Mouse (Mus musculus) lung, embryonic 15.5 days (tissue): ENCODE measurements at regions not wholly inside any gene's neighbourhood (a gene's known extent, or its start where the extent isn't known, plus 50 kb on each side); places are given as distances from the start of the nearest gene placed in this dataset.
A peak's percentile ranks its signal among the peaks of the same experiment; 100 is the strongest.
"Not testable (repeated sequence)": the region's sequence is repeated elsewhere in the genome, so short reads cannot be mapped to it uniquely, and the experiment has no call there.

Source experiments
- ATAC-seq: fragments of 200-750 bp; cut with Nextera tagmentation; 2 replicates; pipeline ENCODE4 v1.8.0; 2017; ENCODE audit warnings: moderate number of reproducible peaks, borderline replicate concordance; ENCODE audit not compliant: low FRiP score, low TSS enrichment; ENCODE audit errors: extremely low read depth
- H3K27ac ChIP-seq: fragments of 300-500 bp; sonication (generic); 2 replicates; pipeline ENCODE4 v1.5.1; 2015; ENCODE audit warnings: moderate library complexity, mild to moderate bottlenecking, inconsistent platforms
- H3K27me3 ChIP-seq: fragments of 300-500 bp; sonication (generic); 2 replicates; pipeline ENCODE4 v1.6.1; 2015; ENCODE audit warnings: inconsistent platforms
- H3K36me3 ChIP-seq: fragments of 300-500 bp; sonication (generic); 2 replicates; pipeline ENCODE4 v1.6.1; 2015; ENCODE audit warnings: inconsistent platforms
- H3K4me1 ChIP-seq: fragments of 300-500 bp; sonication (generic); 2 replicates; pipeline ENCODE4 v1.6.1; 2015; ENCODE audit warnings: inconsistent platforms
- H3K4me2 ChIP-seq: fragments of 300-500 bp; sonication (generic); 2 replicates; pipeline ENCODE4 v1.6.1; 2015; ENCODE audit warnings: inconsistent platforms, mild to moderate bottlenecking, moderate library complexity
- H3K4me3 ChIP-seq: fragments of 300-500 bp; sonication (generic); 2 replicates; pipeline ENCODE4 v1.5.1; 2015; ENCODE audit warnings: mild to moderate bottlenecking, inconsistent platforms
- H3K9ac ChIP-seq: fragments of 300-500 bp; sonication (generic); 2 replicates; pipeline ENCODE4 v1.6.1; 2015; ENCODE audit warnings: inconsistent platforms
- H3K9me3 ChIP-seq: fragments of 300-500 bp; sonication (generic); 2 replicates; pipeline ENCODE4 v1.6.1; 2016; ENCODE audit warnings: inconsistent platforms
- WGBS: fragments of 180-500 bp; shearing (Covaris S2); methylation state at CpG from one replicate; pipeline ENCODE4 v1.1.7; 2015; 5-methylcytosine and 5-hydroxymethylcytosine counted together

DNA sequence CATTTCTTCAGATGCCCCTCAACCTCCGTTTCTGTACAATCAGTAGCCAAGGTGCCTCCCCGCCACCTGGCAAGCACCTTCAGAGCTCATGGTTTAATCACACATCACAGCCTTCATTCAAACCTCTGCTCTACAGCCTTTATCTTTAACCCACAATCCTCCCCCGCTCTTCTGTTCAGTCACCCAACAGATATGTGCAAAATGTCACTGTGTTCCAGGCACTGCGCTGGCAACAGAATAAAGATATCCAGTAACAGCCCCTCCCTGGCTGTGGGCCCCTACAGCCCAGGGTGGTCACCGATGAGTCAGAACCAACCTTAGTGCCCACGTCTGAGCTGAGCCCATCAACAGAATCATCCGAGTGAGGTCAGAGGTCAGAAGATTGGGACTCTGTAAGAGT, 54.3 kb upstream of the Ddr1 start:
- Histone ChIP-seq H3K9ac (no peak overlapping the region), H3K4me2 (no peak overlapping the region), H3K4me1 (peaks cover 6% of the 10 kb centered on the region; the same call in 1 of the 2 replicates), H3K36me3 (no peaks in the 10 kb centered on the region), H3K27me3 (no peaks in the 10 kb centered on the region), H3K9me3 (no peaks in the 10 kb centered on the region), H3K27ac (no peak overlapping the region), H3K4me3 (no peak overlapping the region)
- whole genome bisulfite sequencing: 74% methylated on average over 7 of the region's 7 CpGs
- ATAC-seq: no peak

DNA sequence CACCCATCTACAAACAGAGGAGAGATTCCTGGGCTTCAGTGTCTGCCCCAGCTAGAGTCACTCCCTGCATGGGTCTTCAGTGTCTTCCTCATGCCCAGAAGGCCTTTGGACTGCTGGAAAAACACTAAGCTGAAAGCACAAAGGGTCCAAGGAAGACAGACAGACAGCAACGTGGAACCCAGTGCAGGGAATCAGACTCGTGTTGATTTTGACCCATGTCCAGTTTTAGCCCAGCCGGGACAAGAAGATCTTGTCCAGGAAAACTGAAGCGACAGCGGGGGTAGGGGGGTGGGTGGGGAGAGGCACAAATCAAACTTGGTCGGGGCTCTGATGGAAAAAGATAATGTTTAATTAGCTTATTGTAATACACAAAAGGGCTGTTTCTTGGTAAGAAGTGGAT, 55.3 kb upstream of the Ddr1 start:
- Histone ChIP-seq H3K4me1 (peaks cover 6% of the 10 kb centered on the region; the same call in 1 of the 2 replicates), H3K36me3 (no peaks in the 10 kb centered on the region), H3K27ac (no peak overlapping the region), H3K9ac (no peak overlapping the region), H3K9me3 (no peaks in the 10 kb centered on the region), H3K27me3 (no peaks in the 10 kb centered on the region), H3K4me3 (no peak overlapping the region), H3K4me2 (no peak overlapping the region)
- 59% methylated on average over 6 of the region's 6 CpGs for WGBS
- no peak for ATAC-seq

DNA sequence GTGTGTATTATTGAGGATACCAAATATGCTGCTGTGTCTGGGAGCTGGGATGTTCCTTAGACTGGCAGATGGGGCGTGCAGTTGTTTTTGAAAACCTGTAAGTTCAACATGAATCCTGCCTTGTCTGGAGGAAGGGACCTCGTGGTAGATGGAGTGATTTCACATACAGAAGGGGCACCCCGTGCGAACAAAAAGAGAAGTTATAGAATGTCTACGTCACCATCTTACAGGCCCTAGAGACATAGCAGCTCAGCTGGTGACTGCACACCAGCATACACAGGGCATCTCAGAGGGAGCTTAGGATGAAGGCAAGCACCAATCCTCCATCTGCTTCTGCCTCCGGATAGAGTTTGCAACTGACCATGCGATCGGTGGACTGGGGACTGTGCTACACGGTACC, 58.2 kb upstream of the Ddr1 start:
- no peak overlapping the region for H3K27ac ChIP-seq
- WGBS: 88% methylated on average over 9 of the region's 9 CpGs
- no peak overlapping the region for H3K9ac ChIP-seq
- no peak for ATAC-seq
- H3K4me3 ChIP-seq: no peak overlapping the region
- H3K4me1 ChIP-seq: peaks cover 6% of the 10 kb centered on the region; the same call in 1 of the 2 replicates
- H3K9me3 ChIP-seq: no peaks in the 10 kb centered on the region
- H3K36me3 ChIP-seq: no peaks in the 10 kb centered on the region
- H3K4me2 ChIP-seq: no peak overlapping the region
- H3K27me3 ChIP-seq: no peaks in the 10 kb centered on the region

DNA sequence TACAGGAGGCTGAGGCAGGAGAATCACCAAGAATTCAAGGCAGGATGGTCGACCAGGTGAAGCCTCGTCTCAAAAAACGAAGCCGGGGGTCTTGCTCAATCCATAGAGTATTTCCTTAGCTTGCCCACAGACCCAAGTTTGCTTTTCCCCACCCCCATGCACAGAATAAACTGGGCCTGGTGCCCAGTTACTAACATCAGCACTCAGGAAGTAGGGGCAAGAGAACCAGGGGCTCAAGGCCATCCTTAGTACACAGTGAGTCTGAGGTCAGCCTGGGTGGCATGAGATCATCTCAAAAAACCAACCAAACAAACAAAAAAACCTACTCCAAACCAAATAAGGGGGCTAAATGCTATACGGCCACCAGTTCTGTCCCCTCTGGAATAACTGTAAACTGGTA, 58.4 kb upstream of the Ier3 start:
- H3K36me3 ChIP-seq: no peaks in the 10 kb centered on the region
- no peaks in the 10 kb centered on the region for H3K9me3 ChIP-seq
- no peak overlapping the region for H3K9ac ChIP-seq
- H3K27me3 ChIP-seq: no peaks in the 10 kb centered on the region
- peaks cover 6% of the 10 kb centered on the region; the same call in 1 of the 2 replicates for H3K4me1 ChIP-seq
- H3K4me2 ChIP-seq: no peak overlapping the region
- ATAC-seq: no peak
- 78% methylated on average over 5 of the region's 5 CpGs for WGBS
- H3K4me3 ChIP-seq: no peak overlapping the region
- no peak overlapping the region for H3K27ac ChIP-seq

DNA sequence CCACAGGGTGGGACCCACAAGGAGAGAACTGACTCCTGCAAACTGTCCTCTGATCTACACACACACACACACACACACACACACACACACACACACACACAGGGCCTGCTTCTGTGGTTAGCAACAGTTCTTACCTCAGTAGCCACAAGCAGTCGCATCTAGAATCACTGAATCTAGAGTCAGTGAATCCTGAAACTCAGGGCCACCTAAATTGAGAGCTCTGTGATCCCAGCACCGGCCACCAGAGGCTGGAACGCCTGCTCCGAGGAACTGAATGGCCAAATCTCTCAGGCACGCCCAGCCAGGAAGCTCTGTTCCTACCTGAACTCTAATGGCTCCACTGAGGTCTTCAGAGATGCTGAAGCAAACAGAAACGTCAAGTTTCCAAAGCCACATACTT, 57.6 kb upstream of the Ier3 start:
- ATAC-seq: no peak
- Histone ChIP-seq H3K27me3 (no peaks in the 10 kb centered on the region), H3K4me3 (no peak overlapping the region), H3K4me1 (peaks cover 6% of the 10 kb centered on the region; the same call in 1 of the 2 replicates), H3K9ac (no peak overlapping the region), H3K36me3 (no peaks in the 10 kb centered on the region), H3K4me2 (no peak overlapping the region), H3K9me3 (no peaks in the 10 kb centered on the region), H3K27ac (no peak overlapping the region)
- WGBS: 25% methylated on average over 6 of the region's 6 CpGs

DNA sequence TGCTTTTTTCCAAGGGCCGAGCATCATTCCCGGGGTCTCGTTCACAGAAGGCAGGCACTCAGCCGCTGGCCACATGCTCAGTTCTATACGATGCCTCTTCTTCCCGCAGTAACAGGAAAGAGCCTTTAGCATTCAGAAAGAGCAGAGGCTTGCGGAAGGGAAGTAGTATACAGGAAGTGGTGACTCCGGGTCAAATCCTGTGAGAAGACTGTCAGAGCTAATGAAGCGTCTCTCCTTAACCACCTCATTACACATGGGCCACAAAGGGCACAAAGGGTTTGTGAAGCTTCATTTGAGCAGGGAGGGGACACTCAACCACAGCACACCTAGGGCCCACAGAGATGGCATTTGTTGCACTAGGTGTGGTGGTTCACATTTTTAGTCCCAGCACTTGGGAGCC, 55.1 kb upstream of the Ier3 start:
- no peak overlapping the region for H3K4me3 ChIP-seq
- no peaks in the 10 kb centered on the region for H3K9me3 ChIP-seq
- no peak overlapping the region for H3K4me2 ChIP-seq
- no peak overlapping the region for H3K27ac ChIP-seq
- H3K4me1 ChIP-seq: peaks cover 18% of the 10 kb centered on the region
- no peak for ATAC-seq
- no peaks in the 10 kb centered on the region for H3K36me3 ChIP-seq
- WGBS: 70% methylated on average over 9 of the region's 9 CpGs
- H3K9ac ChIP-seq: no peak overlapping the region
- H3K27me3 ChIP-seq: no peaks in the 10 kb centered on the region

DNA sequence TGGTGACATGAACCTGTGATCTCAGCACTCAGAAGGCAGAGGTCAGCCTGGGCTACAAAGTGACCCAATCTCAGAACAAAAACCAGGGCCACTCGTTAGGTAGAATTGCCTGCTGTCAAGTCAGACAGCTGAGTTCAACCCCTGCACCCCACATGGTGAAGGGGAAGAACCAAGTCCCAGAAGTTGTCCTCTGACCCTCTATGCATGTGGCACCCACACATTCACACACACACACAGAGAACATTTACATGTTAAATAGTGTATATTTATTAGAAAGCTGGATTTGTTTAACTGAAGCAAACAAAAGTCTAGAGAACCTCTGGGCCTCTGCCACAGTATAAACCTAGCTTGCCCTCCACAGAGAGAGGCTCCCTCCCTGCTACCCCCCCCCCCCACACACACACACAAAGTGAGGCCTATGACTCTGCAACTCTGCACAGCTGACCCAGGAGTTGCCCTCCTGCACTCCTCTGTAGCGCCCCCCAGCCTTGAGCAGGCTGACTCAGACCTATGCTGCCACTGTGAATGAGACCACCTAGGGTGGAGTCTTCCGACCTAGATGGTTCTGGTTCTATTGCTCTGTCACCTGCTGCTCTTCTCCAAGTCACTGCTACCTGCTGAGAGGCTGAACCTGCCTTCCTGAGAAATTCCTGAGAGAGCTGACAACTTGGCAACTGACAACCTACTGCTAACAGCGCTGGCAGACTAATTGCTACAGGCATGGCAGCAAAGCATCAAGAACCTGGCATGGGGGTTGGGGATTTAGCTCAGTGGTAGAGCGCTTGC, 52.1 kb upstream of the Ier3 start:
- Histone ChIP-seq H3K4me3 (no peak overlapping the region), H3K9me3 (no peaks in the 10 kb centered on the region), H3K36me3 (no peaks in the 10 kb centered on the region), H3K27me3 (no peaks in the 10 kb centered on the region), H3K4me2 (no peak overlapping the region), H3K4me1 (peaks cover 19% of the 10 kb centered on the region), H3K27ac (no peak overlapping the region), H3K9ac (no peak overlapping the region)
- WGBS: 53% methylated on average over 5 of the region's 5 CpGs
- no peak for ATAC-seq

DNA sequence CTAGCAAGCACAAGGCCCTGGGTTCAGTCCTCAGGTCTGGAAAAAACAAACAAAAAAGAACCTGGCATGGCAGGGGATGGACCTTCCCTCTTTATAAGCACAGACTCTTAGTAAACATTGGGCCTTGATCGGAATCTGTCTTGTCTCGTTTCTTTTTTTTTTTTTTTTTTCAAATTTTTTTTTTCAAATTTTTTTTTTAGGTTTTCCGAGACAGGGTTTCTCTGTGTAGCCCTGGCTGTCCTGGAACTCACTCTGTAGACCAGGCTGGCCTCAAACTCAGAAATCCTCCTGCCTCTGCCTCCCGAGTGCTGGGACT, 51.6 kb upstream of the Ier3 start:
- H3K27me3 ChIP-seq, H3K9ac ChIP-seq, ATAC-seq, H3K36me3 ChIP-seq, H3K4me2 ChIP-seq, H3K9me3 ChIP-seq, H3K4me3 ChIP-seq, H3K27ac ChIP-seq: not testable (repeated sequence)
- peaks cover 19% of the 10 kb centered on the region for H3K4me1 ChIP-seq
- 65% methylated on average over 4 of the region's 4 CpGs for WGBS

DNA sequence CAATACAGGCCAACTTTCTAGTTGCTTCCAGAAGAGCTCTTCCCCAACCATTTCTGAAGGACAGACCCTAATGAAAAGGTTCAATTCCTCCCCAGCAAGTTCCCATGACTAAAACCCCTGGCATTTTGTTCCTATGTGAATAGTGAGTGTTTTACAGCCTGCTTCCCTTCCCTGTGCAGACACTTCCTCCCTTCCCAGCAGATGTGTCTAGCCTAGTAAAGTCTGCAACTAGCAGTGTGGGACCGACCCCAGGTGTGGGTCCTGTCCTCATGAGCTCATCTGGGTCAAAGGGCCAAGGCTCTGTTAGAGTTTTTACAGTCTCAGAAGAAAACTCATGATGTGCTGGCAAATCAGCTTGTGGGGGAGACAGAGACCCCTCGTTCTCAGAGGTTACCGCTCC, 50.9 kb upstream of the Ier3 start:
- WGBS: 43% methylated on average over 3 of the region's 3 CpGs
- ATAC-seq: no peak
- no peak overlapping the region for H3K4me2 ChIP-seq

DNA sequence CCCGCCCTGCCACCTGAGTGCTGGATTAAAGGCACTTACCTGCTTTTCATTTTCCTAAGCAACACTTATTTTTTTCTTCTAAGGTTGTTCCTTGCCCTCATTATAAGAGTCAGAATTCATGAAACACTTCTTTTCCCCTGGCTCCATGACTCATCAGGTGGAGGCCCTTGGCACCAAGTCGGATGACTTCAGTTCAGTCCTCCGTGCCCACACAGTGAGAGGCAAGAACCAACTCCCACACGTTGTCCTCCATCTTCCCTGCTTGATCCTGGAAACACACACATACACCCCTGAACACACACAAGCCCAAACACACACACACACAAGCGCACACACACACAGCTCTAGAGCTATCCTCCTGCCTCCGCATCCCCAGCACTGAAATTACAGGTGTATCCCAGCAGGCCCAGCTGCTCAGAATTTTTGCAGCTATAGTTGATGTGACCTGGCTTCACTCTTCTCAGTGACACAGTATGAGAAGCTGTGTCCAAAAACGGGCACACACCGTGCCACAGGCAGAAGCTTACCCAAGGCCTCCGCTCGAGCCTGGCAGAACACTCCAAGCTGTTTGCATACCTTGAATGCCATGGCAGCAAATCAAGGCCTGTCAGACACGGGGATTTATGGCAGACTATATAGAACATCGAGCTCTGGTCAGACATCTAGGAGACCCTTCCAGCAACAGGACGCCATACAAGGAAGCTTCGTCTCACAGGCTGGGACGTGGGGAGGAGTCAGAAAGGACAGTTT, 49.7 kb upstream of the Ier3 start:
- WGBS: 58% methylated on average over 15 of the region's 15 CpGs
- H3K4me3 ChIP-seq: no peak overlapping the region

More for the DNA sequence above, 50.9 kb upstream of the Ier3 start:
- H3K27me3 ChIP-seq: no peaks in the 10 kb centered on the region
- no peak overlapping the region for H3K4me3 ChIP-seq
- no peak overlapping the region for H3K9ac ChIP-seq
- peak overlapping the region; percentile 67 for H3K27ac ChIP-seq
- H3K36me3 ChIP-seq: no peaks in the 10 kb centered on the region
- no peaks in the 10 kb centered on the region for H3K9me3 ChIP-seq
- H3K4me1 ChIP-seq: peaks cover 19% of the 10 kb centered on the region

More for the DNA sequence above, 49.7 kb upstream of the Ier3 start:
- peaks cover 24% of the 10 kb centered on the region for H3K4me1 ChIP-seq
- no peaks in the 10 kb centered on the region for H3K27me3 ChIP-seq
- no peaks in the 10 kb centered on the region for H3K36me3 ChIP-seq
- peak overlapping the region; percentile 67 for H3K27ac ChIP-seq
- 0 out of 2 replicates have a peak overlapping the region, but pooled peaks have one; percentile 1 for H3K4me2 ChIP-seq
- H3K9me3 ChIP-seq: no peaks in the 10 kb centered on the region
- no peak overlapping the region for H3K9ac ChIP-seq
- no peak for ATAC-seq
